Mouse (Mus musculus) C2C12 (cell line): Measurements from ENCODE around the gene Usp32. TPM values are rescaled to one million over a fixed set of nuclear protein-coding genes. Genes with fewer than 3 reads are reported as not detected.

Experiments
- H3K27me3 ChIP-seq: one replicate; pipeline ENCODE4 v1.6.1; 2011; ENCODE audit not compliant: control insufficient read depth, insufficient read depth, insufficient read length
- H3K36me3 ChIP-seq: one replicate; pipeline ENCODE4 v1.6.1; 2011; ENCODE audit not compliant: control insufficient read depth, insufficient read depth
- H3K4me3 ChIP-seq: one replicate; pipeline ENCODE4 v1.5.1; 2011; ENCODE audit warnings: mild to moderate bottlenecking, control low read depth; ENCODE audit not compliant: poor library complexity, insufficient read depth, severe bottlenecking
- H3K79me2 ChIP-seq: one replicate; pipeline ENCODE4 v1.6.1; 2011; ENCODE audit not compliant: control insufficient read depth, insufficient read depth
- H3K79me3 ChIP-seq: one replicate; pipeline ENCODE4 v1.6.1; 2011; ENCODE audit warnings: low read depth, control low read depth
- H3ac ChIP-seq: one replicate; pipeline ENCODE3; 2011; ENCODE audit warnings: low read depth; ENCODE audit not compliant: control insufficient read depth, insufficient read length
- CEBPB ChIP-seq: IDR thresholded peaks from one replicate; pipeline ENCODE4 v1.6.1; 2011; ENCODE audit warnings: low read depth, mild to moderate bottlenecking, control low read depth, moderate library complexity
- CTCF ChIP-seq: IDR thresholded peaks from one replicate; pipeline ENCODE4 v1.5.1; 2011; ENCODE audit not compliant: control insufficient read depth, insufficient read depth, insufficient read length
- FOSL1 ChIP-seq: IDR thresholded peaks from one replicate; pipeline ENCODE4 v1.8.0; 2011; ENCODE audit warnings: mild to moderate bottlenecking, low read length; ENCODE audit not compliant: poor library complexity, insufficient read depth, severe bottlenecking
- MAX ChIP-seq: IDR thresholded peaks from one replicate; pipeline ENCODE4 v1.6.1; 2011; ENCODE audit warnings: mild to moderate bottlenecking, control low read depth
- MYOD1 ChIP-seq: IDR thresholded peaks from one replicate; pipeline ENCODE4 v1.6.1; 2011; ENCODE audit warnings: low read depth; ENCODE audit not compliant: control insufficient read depth, insufficient read length
- MYOG ChIP-seq: IDR thresholded peaks from one replicate; pipeline ENCODE4 v1.6.1; 2011; ENCODE audit not compliant: control insufficient read depth, insufficient read length; ENCODE audit errors: extremely low read depth
- USF1 ChIP-seq: IDR thresholded peaks from one replicate; pipeline ENCODE4 v1.6.1; 2011; ENCODE audit warnings: low read depth, mild to moderate bottlenecking, control low read depth, moderate library complexity
- polyA plus RNA-seq: library from polyadenylated mRNA; unstranded; fragments of >200 nt; fragmentation: generic; extraction: Trizol; gene quantifications from one replicate; pipeline ENCODE4 v1.2.1, GENCODE M21; 2012; ENCODE audit warnings: missing spikeins

The Usp32 gene
- polyA plus RNA-seq, 1 experiment = 2.9 TPM

DNA sequence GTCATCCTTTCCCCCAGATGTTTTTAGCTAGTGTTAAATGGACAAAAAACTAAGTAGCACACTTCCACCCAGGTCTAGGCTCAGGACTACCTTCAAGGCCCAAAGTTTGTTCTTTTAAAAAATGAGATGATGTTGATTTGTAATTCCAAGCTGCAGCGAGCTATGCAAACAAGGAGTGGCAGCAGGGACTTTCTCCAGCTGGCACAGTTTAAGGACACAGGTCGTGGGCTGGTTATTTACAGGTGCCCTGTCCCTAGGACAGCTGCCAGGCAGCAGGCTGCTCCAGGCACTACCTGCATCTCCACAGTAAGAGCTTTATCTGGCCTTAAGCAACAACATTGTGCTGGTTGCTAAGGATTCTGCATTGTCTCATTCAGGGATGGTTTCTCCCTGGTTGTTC is 159.3 kb downstream of the Usp32 start:
- Histone ChIP-seq H3K79me2 (no peaks in the 10 kb centered on the region), H3K27me3 (no peaks in the 10 kb centered on the region), H3K79me3 (no peaks in the 10 kb centered on the region), H3K36me3 (peaks cover 6% of the 10 kb centered on the region), H3ac (no peak overlapping the region), H3K4me3 (no peak overlapping the region)
- TF ChIP-seq MAX (no peak), MYOD1 (no peak), CEBPB (no peak), FOSL1 (no peak), CTCF (no peak), USF1 (no peak), MYOG (no peak)

DNA sequence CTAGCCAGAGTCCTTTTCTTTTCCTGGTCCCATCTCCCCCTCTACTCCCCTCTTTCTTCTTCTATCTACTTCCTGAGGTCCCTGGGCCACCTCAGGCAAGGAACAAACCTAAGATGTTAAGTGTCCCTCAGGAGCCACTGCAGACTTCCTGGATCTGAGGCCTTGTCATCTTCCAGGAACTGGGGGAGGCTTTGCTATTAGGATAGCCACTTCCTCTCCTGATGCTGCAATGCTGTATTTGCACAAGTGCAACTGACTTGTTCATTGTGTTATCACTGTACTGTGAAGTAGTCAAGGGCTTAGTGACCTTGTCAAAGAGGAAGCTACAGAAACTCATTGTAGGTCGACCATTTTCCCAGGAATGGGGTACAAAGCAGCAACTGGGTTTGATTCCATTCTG is 160.6 kb downstream of the Usp32 start:
- H3ac ChIP-seq = no peak overlapping the region
- TF ChIP-seq MYOG = no peak
- TF ChIP-seq CEBPB = no peak
- no peak for TF ChIP-seq MAX
- no peak for TF ChIP-seq MYOD1
- no peak for TF ChIP-seq FOSL1
- no peak for TF ChIP-seq CTCF
- no peak for TF ChIP-seq USF1
- no peaks in the 10 kb centered on the region for H3K79me3 ChIP-seq
- no peak overlapping the region for H3K4me3 ChIP-seq
- H3K27me3 ChIP-seq = peaks cover 6% of the 10 kb centered on the region
- no peaks in the 10 kb centered on the region for H3K79me2 ChIP-seq
- H3K36me3 ChIP-seq = no peaks in the 10 kb centered on the region

DNA sequence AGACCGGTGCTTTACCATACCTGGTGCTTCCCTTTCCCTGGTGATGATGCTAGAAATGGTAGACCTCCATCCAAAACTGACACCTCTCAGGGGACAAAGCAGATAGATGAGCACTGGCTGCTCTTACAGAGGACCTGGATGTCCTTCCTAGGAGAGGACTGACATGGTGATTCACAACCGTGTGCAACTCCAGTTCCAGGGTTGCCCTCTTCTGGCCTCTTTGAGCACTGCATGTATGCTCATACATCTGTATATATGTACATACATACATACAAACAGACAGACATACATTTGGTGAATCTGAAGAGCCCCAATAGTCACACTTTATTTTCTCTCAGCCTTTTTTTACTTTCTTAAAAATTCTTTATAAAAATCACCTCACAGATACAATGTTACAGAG is 161.8 kb downstream of the Usp32 start:
- Histone ChIP-seq H3ac (no peak overlapping the region), H3K27me3 (peaks cover 15% of the 10 kb centered on the region), H3K4me3 (no peak overlapping the region), H3K79me3 (no peaks in the 10 kb centered on the region), H3K79me2 (no peaks in the 10 kb centered on the region), H3K36me3 (no peaks in the 10 kb centered on the region)
- TF ChIP-seq MAX = no peak

DNA sequence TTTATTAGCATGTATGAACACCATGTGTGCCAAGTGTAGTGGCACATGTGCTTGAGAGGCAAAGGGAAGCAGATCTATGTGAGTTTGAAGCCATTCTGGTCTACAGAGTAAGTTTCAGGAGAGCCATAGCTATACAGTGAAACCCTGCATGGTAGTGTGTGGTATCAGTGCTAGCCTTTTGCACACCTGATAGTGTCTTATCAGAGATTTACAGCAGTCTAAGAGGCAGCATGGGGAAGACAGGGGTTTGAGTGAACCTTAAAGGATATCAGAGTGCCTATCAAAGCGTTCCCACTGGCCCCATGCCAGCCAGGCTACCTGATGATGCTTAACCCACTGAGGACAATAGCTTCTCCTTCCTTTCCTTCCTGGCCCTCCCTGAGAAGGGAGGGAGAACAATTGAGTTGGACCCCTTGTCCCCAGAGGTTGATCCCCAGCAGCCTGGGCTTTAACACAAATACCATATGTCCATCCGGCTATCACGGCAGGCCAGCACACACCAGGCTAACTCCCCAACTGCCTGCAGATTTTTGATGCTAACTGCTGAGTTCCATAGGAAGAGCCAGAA is 162.5 kb downstream of the Usp32 start:
- no peak for TF ChIP-seq USF1
- TF ChIP-seq MYOD1 = no peak
- no peak for TF ChIP-seq CTCF
- no peak for TF ChIP-seq MAX
- TF ChIP-seq CEBPB = no peak
- TF ChIP-seq MYOG = no peak
- no peak for TF ChIP-seq FOSL1
- Histone ChIP-seq H3K4me3 (no peak overlapping the region), H3ac (no peak overlapping the region), H3K79me3 (no peaks in the 10 kb centered on the region), H3K27me3 (peaks cover 15% of the 10 kb centered on the region), H3K79me2 (no peaks in the 10 kb centered on the region), H3K36me3 (no peaks in the 10 kb centered on the region)

DNA sequence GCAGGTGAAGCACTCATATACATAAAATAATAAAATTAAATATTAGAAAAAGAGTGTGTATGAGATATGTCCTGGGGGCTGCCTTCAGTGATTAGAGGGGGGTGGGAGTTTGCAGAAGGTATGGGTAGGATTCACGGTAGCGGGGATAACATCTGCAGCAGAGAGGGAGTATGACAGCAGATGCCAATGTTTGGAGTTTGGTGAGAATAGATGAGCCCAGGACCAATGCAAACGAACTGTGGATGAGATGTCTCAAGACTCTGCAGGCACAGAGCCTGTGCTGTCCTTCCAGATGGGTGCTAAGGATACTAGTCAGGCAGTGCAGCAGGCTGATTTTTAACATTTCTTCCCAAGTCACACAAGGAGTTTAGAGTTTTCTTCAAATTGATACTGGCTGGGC is 163.3 kb downstream of the Usp32 start:
- TF ChIP-seq MAX = no peak
- no peak for TF ChIP-seq MYOD1
- TF ChIP-seq USF1 = no peak
- TF ChIP-seq MYOG = no peak
- no peak for TF ChIP-seq CTCF
- TF ChIP-seq CEBPB = no peak
- no peak for TF ChIP-seq FOSL1
- no peaks in the 10 kb centered on the region for H3K79me3 ChIP-seq
- peaks cover 15% of the 10 kb centered on the region for H3K27me3 ChIP-seq
- H3ac ChIP-seq = no peak overlapping the region
- H3K4me3 ChIP-seq = no peak overlapping the region
- H3K79me2 ChIP-seq = no peaks in the 10 kb centered on the region
- H3K36me3 ChIP-seq = no peaks in the 10 kb centered on the region

DNA sequence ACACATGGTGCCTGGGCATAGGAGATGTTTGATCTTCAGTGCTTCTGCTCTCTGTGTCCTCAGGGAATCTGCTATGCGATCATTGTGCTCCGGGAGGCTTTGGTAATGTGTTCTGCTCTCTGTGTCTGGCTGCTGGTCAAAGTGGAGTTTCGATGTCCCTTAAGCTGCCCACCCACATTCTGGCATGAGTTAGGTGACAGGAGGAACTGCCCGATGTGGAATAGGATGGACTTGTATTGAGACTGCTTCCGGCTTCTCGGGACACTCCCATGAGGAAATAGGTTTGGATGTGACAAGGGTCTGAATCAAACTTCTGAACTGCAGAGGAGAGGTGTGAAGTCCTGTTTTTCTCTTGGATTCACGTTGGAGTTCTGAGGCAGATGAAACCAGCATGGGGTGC is 165.4 kb downstream of the Usp32 start:
- Histone ChIP-seq H3K4me3 (no peak overlapping the region), H3K27me3 (peaks cover 15% of the 10 kb centered on the region), H3K79me3 (no peaks in the 10 kb centered on the region)

More for the DNA sequence above, 165.4 kb downstream of the Usp32 start:
- Histone ChIP-seq H3ac (no peak overlapping the region), H3K79me2 (no peaks in the 10 kb centered on the region), H3K36me3 (no peaks in the 10 kb centered on the region)
- no peak for TF ChIP-seq MYOG
- TF ChIP-seq FOSL1 = no peak
- TF ChIP-seq MAX = no peak
- TF ChIP-seq CTCF = no peak
- TF ChIP-seq MYOD1 = no peak
- no peak for TF ChIP-seq CEBPB
- no peak for TF ChIP-seq USF1
